Mouse (Mus musculus): ENCODE data around the gene Olfr33.

- TF ChIP-seq POLR2A (IDR thresholded peaks at IDR 0.05; ENCODE audit: borderline replicate concordance, control insufficient read depth, low read depth, low read length): no peak
- peak; percentile 68 for TF ChIP-seq CTCF (IDR thresholded peaks at IDR 0.05; ENCODE audit: control insufficient read depth, insufficient read depth, low read length)
Measured at GRCm38 (mm10) chr7:102695358-102696125, 23.3 kb downstream of the Olfr33 start, which contains the start of gene Olfr557.
